13 mouse cellular contexts compared by ENCODE assay signal in genomic region chr7:125310971-125311370, GRCm38 (mm10).
DNase-seq lines count a peak whose midpoint lies in the region; ATAC-seq and TF ChIP-seq lines count a peak whose summit lies in the region.
"Had no signal": no experiment of that assay in that cellular context is flagged by ENCODE, and none has a peak within 500 bp of the region (broad histone marks: within the 10 kb centered on the region; RNA-seq: fewer than 3 reads in every experiment).

No protein-coding gene starts in this region.

- TF ChIP-seq CTCF in thymus, adult 2 months (IDR thresholded peaks at IDR 0.05; ENCODE audit: borderline replicate concordance, control insufficient read depth, extremely low read depth, insufficient read depth, low read length, poor library complexity): no peak

- peak; percentile 72 for DNase-seq in forebrain, embryonic 14.5 days (ENCODE audit: low spot score)
- peak; percentile 77 for DNase-seq in brain, adult 2 months (ENCODE audit: low read depth, low spot score)
- peak; percentile 22 to 24 for DNase-seq in cerebellum, postnatal 25 days
- peak; percentile 13 to 18 for DNase-seq in layer of hippocampus, postnatal 25 days (ENCODE audit: extremely low spot score in 1 of 2, low spot score in 1 of 2)
- no peak for DNase-seq in thymus, adult 2 months
- no peak for DNase-seq in gastrocnemius, postnatal 4 days (ENCODE audit: low spot score in 2 of 2)
- DNase-seq: heart, adult 11 months; heart, postnatal 4 days; kidney, adult 2 months; liver, postnatal 0 days had no signal

- 61% methylated on average over 4 of the region's 4 CpGs for WGBS in forebrain, embryonic 14.5 days
- WGBS in forebrain, embryonic 12.5 days: 77% methylated on average over 4 of the region's 4 CpGs
- WGBS in thymus, adult 2 months: 90% methylated on average over 4 of the region's 4 CpGs
- WGBS in kidney, embryonic 14.5 days: 90% methylated on average over 4 of the region's 4 CpGs

- H3K4me3 ChIP-seq in forebrain, embryonic 14.5 days (ENCODE audit: low read depth, low read length): no peak overlapping the region
- H3K4me3 ChIP-seq in forebrain, embryonic 12.5 days (replicated peaks): no peak overlapping the region
- H3K4me3 ChIP-seq in thymus, adult 2 months (ENCODE audit: control insufficient read depth, insufficient read depth, low read length): no peak overlapping the region
- no peak overlapping the region for H3K4me3 ChIP-seq in kidney, embryonic 14.5 days (ENCODE audit: low read length)

- H3K9me3 ChIP-seq in forebrain, embryonic 14.5 days (replicated peaks; ENCODE audit: control insufficient read depth, low read length): no peaks in the 10 kb centered on the region
- H3K9me3 ChIP-seq in forebrain, embryonic 12.5 days: no peaks in the 10 kb centered on the region
- no peaks in the 10 kb centered on the region for H3K9me3 ChIP-seq in kidney, embryonic 14.5 days (ENCODE audit: control insufficient read depth, low read length)

- H3K4me2 ChIP-seq in forebrain, embryonic 14.5 days (ENCODE audit: low read length): no peak overlapping the region
- H3K4me2 ChIP-seq in forebrain, embryonic 12.5 days: no peak overlapping the region
- no peak overlapping the region for H3K4me2 ChIP-seq in kidney, embryonic 14.5 days (replicated peaks; ENCODE audit: low read depth, low read length)

- H3K9ac ChIP-seq in forebrain, embryonic 14.5 days (ENCODE audit: low read length): no peak overlapping the region
- no peak overlapping the region for H3K9ac ChIP-seq in forebrain, embryonic 12.5 days
- H3K9ac ChIP-seq in kidney, embryonic 14.5 days (ENCODE audit: low read depth, low read length): no peak overlapping the region
- H3K9ac ChIP-seq: liver, postnatal 0 days had no signal

- H3K27ac ChIP-seq in forebrain, embryonic 14.5 days (ENCODE audit: low read depth, low read length): no peak overlapping the region
- H3K27ac ChIP-seq in forebrain, embryonic 12.5 days: no peak overlapping the region
- H3K27ac ChIP-seq in thymus, adult 2 months (ENCODE audit: control insufficient read depth, insufficient read depth, low read length): no peak overlapping the region
- no peak overlapping the region for H3K27ac ChIP-seq in kidney, embryonic 14.5 days (ENCODE audit: low read depth, low read length)
- H3K27ac ChIP-seq: macrophage had no signal

- ATAC-seq in forebrain, embryonic 14.5 days: peak; percentile 65; the same call in 1 of the 2 replicates
- ATAC-seq in forebrain, embryonic 12.5 days (ENCODE audit: low FRiP score): no peak
- ATAC-seq in kidney, embryonic 14.5 days (ENCODE audit: low FRiP score, low TSS enrichment): no peak
- ATAC-seq: liver, postnatal 0 days had no signal

- H3K4me1 ChIP-seq in forebrain, embryonic 14.5 days (ENCODE audit: control insufficient read depth, insufficient read depth, low read length): no peaks in the 10 kb centered on the region; the same call in 1 of the 2 replicates
- H3K4me1 ChIP-seq in forebrain, embryonic 12.5 days: no peaks in the 10 kb centered on the region
- no peaks in the 10 kb centered on the region for H3K4me1 ChIP-seq in thymus, adult 2 months (replicated peaks; ENCODE audit: control insufficient read depth, insufficient read depth, low read length)
- no peaks in the 10 kb centered on the region for H3K4me1 ChIP-seq in kidney, embryonic 14.5 days (ENCODE audit: control insufficient read depth, insufficient read depth, low read length)

- H3K36me3 ChIP-seq in forebrain, embryonic 14.5 days (ENCODE audit: control insufficient read depth, insufficient read depth, low read length): no peaks in the 10 kb centered on the region
- H3K36me3 ChIP-seq in forebrain, embryonic 12.5 days (replicated peaks): no peaks in the 10 kb centered on the region
- no peaks in the 10 kb centered on the region for H3K36me3 ChIP-seq in thymus, adult 2 months (ENCODE audit: control insufficient read depth, insufficient read depth, low read length)
- H3K36me3 ChIP-seq in kidney, embryonic 14.5 days (ENCODE audit: control insufficient read depth, insufficient read depth, low read length): no peaks in the 10 kb centered on the region

- TF ChIP-seq POLR2A in thymus, adult 2 months (IDR thresholded peaks at IDR 0.05; ENCODE audit: control insufficient read depth, extremely low read depth, insufficient read depth, low read length, poor library complexity): no peak

- H3K27me3 ChIP-seq in forebrain, embryonic 14.5 days (replicated peaks; ENCODE audit: control insufficient read depth, insufficient read depth, low read length): no peaks in the 10 kb centered on the region
- H3K27me3 ChIP-seq in forebrain, embryonic 12.5 days: no peaks in the 10 kb centered on the region
- H3K27me3 ChIP-seq in thymus, adult 2 months (ENCODE audit: control insufficient read depth, insufficient read depth, low read length): no peaks in the 10 kb centered on the region
- H3K27me3 ChIP-seq in kidney, embryonic 14.5 days (ENCODE audit: control insufficient read depth, insufficient read depth, low read length): no peaks in the 10 kb centered on the region

Comparison
In these comparisons a context has a peak if more than half of its experiments do, and no peak if none do; other contexts are left out.
1. DNase-seq: peak in forebrain, embryonic 14.5 days (single experiment), brain, adult 2 months (single experiment), cerebellum, postnatal 25 days (2 of 2) and layer of hippocampus, postnatal 25 days (2 of 2); none in thymus, adult 2 months (single experiment) and gastrocnemius, postnatal 4 days (0 of 2).